ENCODE assay signal across 10 mouse cellular contexts in genomic region chr5:112573916-112574315, GRCm38 (mm10). TPM values are rescaled to one million over a fixed set of nuclear protein-coding genes. Genes with fewer than 3 reads are reported as not detected.
DNase-seq lines count a peak whose midpoint lies in the region; ATAC-seq and TF ChIP-seq lines count a peak whose summit lies in the region.
"Had no signal": no experiment of that assay in that cellular context is flagged by ENCODE, and none has a peak within 500 bp of the region (broad histone marks: within the 10 kb centered on the region; RNA-seq: fewer than 3 reads in every experiment).

No protein-coding gene starts in this region.

- peaks cover 77% of the 10 kb centered on the region for H3K27me3 ChIP-seq in hindbrain, embryonic 10.5 days (ENCODE audit: insufficient read depth, poor library complexity, severe bottlenecking)
- H3K27me3 ChIP-seq: CH12.LX had no signal

- ATAC-seq in megakaryocyte, adult 5-6 weeks (ENCODE audit: poor library complexity, severe bottlenecking) = no peak

- no peaks in the 10 kb centered on the region for H3K36me3 ChIP-seq in ES-E14 (ENCODE audit: control insufficient read depth, insufficient read depth, low read length, poor library complexity, severe bottlenecking)
- no peaks in the 10 kb centered on the region for H3K36me3 ChIP-seq in hindbrain, embryonic 10.5 days
- H3K36me3 ChIP-seq: heart, embryonic 13.5 days had no signal

- H3K4me3 ChIP-seq in ES-E14 (ENCODE audit: insufficient read depth in 1 of 2, low read depth in 1 of 2, low read length in 2 of 2, poor library complexity in 1 of 2, severe bottlenecking in 1 of 2) = no peak overlapping the region
- H3K4me3 ChIP-seq in hindbrain, embryonic 10.5 days = no peak overlapping the region
- H3K4me3 ChIP-seq: heart, embryonic 13.5 days had no signal

- no peaks in the 10 kb centered on the region for H3K9me3 ChIP-seq in ES-E14 (ENCODE audit: control insufficient read depth, insufficient read depth, low read depth, low read length)
- no peaks in the 10 kb centered on the region for H3K9me3 ChIP-seq in hindbrain, embryonic 10.5 days
- H3K9me3 ChIP-seq: heart, embryonic 13.5 days had no signal

- intact Hi-C loops in gastrocnemius, postnatal 14 days (cut with DNase I; ENCODE audit: low total_unique reads) = no loop called here
- intact Hi-C loops in left cerebral cortex, postnatal 10 days (cut with DNase I) = loop anchor here (5.0 to 10.0 kb wide), 2 partner anchors 107 to 481 kb away; no protein-coding TSS in a partner anchor

- H3K9ac ChIP-seq in ES-E14 (ENCODE audit: insufficient read depth, low read depth, low read length, poor library complexity, severe bottlenecking) = no peak overlapping the region
- H3K9ac ChIP-seq: heart, embryonic 13.5 days had no signal

- DNase-seq in gastrocnemius, postnatal 14 days = peak; percentile 28
- DNase-seq in gastrocnemius, postnatal 25 days = no peak
- no peak for DNase-seq in ES-E14 (ENCODE audit: low read depth, low spot score)
- peak; percentile 76 to 90 for DNase-seq in cerebellum, postnatal 4 days (ENCODE audit: low spot score in 2 of 2)
- DNase-seq in hindbrain, embryonic 10.5 days (ENCODE audit: low spot score) = peak; percentile 75
- DNase-seq in left cerebral cortex, postnatal 10 days (ENCODE audit: extremely low spot score in 1 of 2, low spot score in 2 of 2) = peak; percentile 79 to 85
- peak; percentile 58 for DNase-seq in neural tube, embryonic 10.5 days (ENCODE audit: extremely low spot score, low spot score)

- H3K27ac ChIP-seq in ES-E14 (ENCODE audit: insufficient read depth, low read depth, low read length, poor library complexity, severe bottlenecking) = no peak overlapping the region
- H3K27ac ChIP-seq in hindbrain, embryonic 10.5 days = no peak overlapping the region
- H3K27ac ChIP-seq: heart, embryonic 13.5 days had no signal

- WGBS in hindbrain, embryonic 10.5 days = 10% methylated on average over 8 of the region's 8 CpGs

- in situ Hi-C loops in ES-E14 (cut with MboI; ENCODE audit: low sequenced_read_pairs in 2 of 2, unreplicated experiment in 2 of 2) = no loop called here

- peaks cover 0 to 8% of the 10 kb centered on the region in 2 experiments; a peak in 1 of 4 replicates for H3K4me1 ChIP-seq in ES-E14 (ENCODE audit: control insufficient read depth in 2 of 2, insufficient read depth in 2 of 2, low read length in 2 of 2, poor library complexity in 1 of 2)
- peaks cover 44% of the 10 kb centered on the region for H3K4me1 ChIP-seq in hindbrain, embryonic 10.5 days (replicated peaks)

TF ChIP-seq in ES-E14, 5 proteins besides CTCF, POLR2A, EP300 and RAD21:
- TF ChIP-seq ZC3H11A (IDR thresholded peaks at IDR 0.05; ENCODE audit: borderline replicate concordance, low read depth, low read length) = 0 out of 2 replicates have a peak, but pooled peaks have one; percentile 7
- TF ChIP-seq MAFK (IDR thresholded peaks at IDR 0.05; ENCODE audit: insufficient read depth, low read depth, low read length) = no peak
- TF ChIP-seq ZNF384 (IDR thresholded peaks at IDR 0.05; ENCODE audit: low read depth, low read length) = no peak
- TF ChIP-seq HCFC1 (IDR thresholded peaks at IDR 0.05; ENCODE audit: borderline replicate concordance, insufficient read depth, low read length) = no peak
- no peak for TF ChIP-seq CHD2 (IDR thresholded peaks at IDR 0.05; ENCODE audit: low read depth, low read length)

RNA-seq across cellular contexts. Expression of gene Sez6l, which starts 3.1 kb away (rescaled TPM):
- total RNA-seq in gastrocnemius, postnatal 14 days (2021) = under 1 TPM; 0.16 to 0.24 TPM
- total RNA-seq in gastrocnemius, postnatal 25 days (2021) = not detected
- 0.13 and 0.32 TPM in 2 replicates for total RNA-seq in ES-E14 (2012; rRNA removed)
- polyA plus RNA-seq in hindbrain, embryonic 10.5 days (2016; fragmentation: Nextera tagmentation; extraction: Ambion mirVana) = 1.4 and 6.0 TPM in 2 replicates
- total RNA-seq in left cerebral cortex, postnatal 10 days (2021) = 100 to 1,000 TPM; 158 to 163 TPM
- total RNA-seq in megakaryocyte, adult 5-6 weeks (2015) = not detected in 2 replicates
- total RNA-seq in megakaryocyte, adult 5-6 weeks (2017) = not detected in 2 replicates
- total RNA-seq: CH12.LX had no signal

Comparison
In these comparisons a context has a peak if more than half of its experiments do, and no peak if none do; other contexts are left out.
1. DNase-seq: peak in gastrocnemius, postnatal 14 days (single experiment), cerebellum, postnatal 4 days (2 of 2), hindbrain, embryonic 10.5 days (single experiment), left cerebral cortex, postnatal 10 days (2 of 2) and neural tube, embryonic 10.5 days (single experiment); none in gastrocnemius, postnatal 25 days (single experiment) and ES-E14 (single experiment).
2. RNA of gene Sez6l, which starts 3.1 kb away (total RNA-seq): 158 to 163 TPM in left cerebral cortex, postnatal 10 days; 0.16 to 0.24 TPM in gastrocnemius, postnatal 14 days, 0.13 to 0.32 TPM in ES-E14, not detected in gastrocnemius, postnatal 25 days and not detected in megakaryocyte, adult 5-6 weeks; every median in the first group is over 100 times any median in the second.